8 mouse cellular contexts compared by ENCODE assay signal in the genomic region with DNA sequence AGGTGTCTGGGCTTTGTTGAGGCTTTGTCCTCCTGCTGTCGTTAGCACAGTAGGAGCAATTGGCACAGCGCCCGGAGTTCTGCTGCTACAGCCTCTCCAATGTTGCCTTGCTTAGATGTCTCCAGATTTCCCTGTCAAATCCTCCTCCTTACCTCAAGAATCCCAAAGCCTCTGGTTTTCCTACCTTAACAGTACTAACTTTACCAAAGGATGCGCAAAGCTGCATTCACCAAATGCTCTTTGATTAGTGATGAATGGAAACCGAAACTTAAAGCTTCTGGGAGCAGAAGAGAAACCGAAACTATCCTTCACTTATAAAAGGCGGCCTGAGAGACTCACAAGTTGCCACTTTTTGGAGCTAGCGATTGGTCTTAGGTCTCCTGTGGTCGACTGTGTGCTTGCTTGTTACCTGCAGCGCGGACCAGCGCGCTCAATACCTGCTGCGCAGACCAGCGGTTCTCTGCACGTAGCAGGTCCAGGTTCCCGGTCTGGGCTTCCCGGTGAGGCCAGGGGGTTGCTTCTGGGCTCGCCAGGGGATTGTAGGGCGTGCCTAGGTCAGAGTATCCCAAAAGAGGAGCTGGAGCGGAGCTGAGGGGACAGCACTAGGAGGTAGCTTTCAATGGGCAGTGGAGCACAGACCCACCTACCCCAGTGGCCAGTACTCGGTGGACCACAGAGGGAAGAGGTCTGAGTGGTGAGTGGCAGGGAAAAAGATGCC. TPM values are rescaled to one million over a fixed set of nuclear protein-coding genes. Genes with fewer than 3 reads are reported as not detected.
DNase-seq lines count a peak whose midpoint lies in the region; ATAC-seq lines count a peak whose summit lies in the region.

Gene Ddx60 (plus strand): TSS at position 311 of the 718 bp plus-strand sequence.

- DNase-seq in cerebellum, postnatal 36 days = peak; percentile 62 to 69
- DNase-seq in gastrocnemius, postnatal 10 days = peak; percentile 82
- peak; percentile 87 for DNase-seq in induced T-regulatory cell, adult 2 months (ENCODE audit: low read depth)
- DNase-seq in left cerebral cortex, adult 8-10 months (ENCODE audit: low spot score in 2 of 2) = peak; percentile 22 to 36
- DNase-seq in right cerebral cortex, adult 2 months (ENCODE audit: low spot score in 2 of 2) = peak; percentile 70 to 73
- peak; percentile 47 for DNase-seq in urinary bladder, postnatal 25 days (ENCODE audit: low spot score)

- ATAC-seq in activated CD4-positive, CD25-positive, alpha-beta regulatory T cell, adult 4 months = peak; percentile 93

- peaks cover 85% of the 10 kb centered on the region; the same call in 1 of the 2 replicates for H3K79me2 ChIP-seq in macrophage (ENCODE audit: inconsistent target)

- H3K4me3 ChIP-seq in macrophage (ENCODE audit: inconsistent target) = peak within 1 kb of the TSS; percentile 92

- H3K27ac ChIP-seq in macrophage = peak within 1 kb of the TSS; percentile 91

- H3K36me3 ChIP-seq in macrophage (ENCODE audit: inconsistent target) = no peaks in the 10 kb centered on the region; the same call in 1 of the 2 replicates

- 1% methylated on average over 22 of the region's 22 CpGs for WGBS in macrophage (ENCODE audit: missing documents)

RNA-seq across cellular contexts. Expression of gene Ddx60, which starts in this region (rescaled TPM):
- polyA plus RNA-seq in activated CD4-positive, CD25-positive, alpha-beta regulatory T cell, adult 4 months (2017; shearing (Covaris generic)) = 10 to 100 TPM; 34.4 to 38.8 TPM
- total RNA-seq in gastrocnemius, postnatal 10 days (2021) = 1 to 10 TPM in 1 of 2 experiments, under 1 TPM in 1; 0.49 to 1.2 TPM
- 1 to 10 TPM in 3 of 4 experiments, under 1 TPM in 1; 0.82 to 1.7 (median 1.3) TPM for total RNA-seq in left cerebral cortex, adult 8-10 months (2022)
- 1,000 to 10,000 TPM in 9 of 26 experiments, 100 to 1,000 TPM in 17; 129 to 1,692 (median 585) TPM for total RNA-seq in macrophage (2018; cell fraction: chromatin; rRNA removed)
- 100 to 1,000 TPM in 9 of 26 experiments, 10 to 100 TPM in 17; 19.8 to 165 (median 49.5) TPM for total RNA-seq in macrophage (2018; cell fraction: cytosol; rRNA removed)
- 100 to 1,000 TPM in 25 of 26 experiments, 10 to 100 TPM in 1; 98.7 to 875 (median 314) TPM for total RNA-seq in macrophage (2018; cell fraction: nucleus; rRNA removed)
- 12.5 to 33.9 TPM (median 19.5 TPM) in 3 replicates for polyA plus RNA-seq in macrophage (2018)

Comparison
In these comparisons a context has a peak if more than half of its experiments do, and no peak if none do; other contexts are left out.
1. Peak in every context shown above with its lines: DNase-seq, ATAC-seq, H3K4me3 ChIP-seq and H3K27ac ChIP-seq.
2. DNase-seq: peak in every context shown above with its lines; median percentile 87 in induced T-regulatory cell, adult 2 months; 82 in gastrocnemius, postnatal 10 days; 72 in right cerebral cortex, adult 2 months; 66 in cerebellum, postnatal 36 days; 47 in urinary bladder, postnatal 25 days; 29 in left cerebral cortex, adult 8-10 months.